Mouse (Mus musculus) intestine, embryonic 16.5 days (tissue): ENCODE measurements around the gene Fchsd2. TPM values are rescaled to one million over a fixed set of nuclear protein-coding genes. Genes with fewer than 3 reads are reported as not detected.

Source experiments
- ATAC-seq: fragments of 200-750 bp; cut with Nextera tagmentation; 2 replicates; pipeline ENCODE4 v1.8.0; 2017; ENCODE audit warnings: moderate TSS enrichment, moderate library complexity
- H3K27ac ChIP-seq: fragments of 300-500 bp; sonication (generic); 2 replicates; pipeline ENCODE4 v1.5.1; 2014; ENCODE audit warnings: mild to moderate bottlenecking, low read length
- H3K27me3 ChIP-seq: fragments of 300-500 bp; sonication (generic); replicated peaks from 2 replicates; pipeline ENCODE4 v1.6.1; 2014; ENCODE audit warnings: low read length, control low read depth, mixed read lengths; ENCODE audit not compliant: control insufficient read depth, insufficient read depth
- H3K36me3 ChIP-seq: fragments of 300-500 bp; sonication (generic); 2 replicates; pipeline ENCODE4 v1.6.1; 2014; ENCODE audit warnings: low read length, control low read depth; ENCODE audit not compliant: control insufficient read depth, insufficient read depth
- H3K4me1 ChIP-seq: fragments of 300-500 bp; sonication (generic); 2 replicates; pipeline ENCODE4 v1.6.1; 2014; ENCODE audit warnings: low read length, control low read depth, mixed read lengths; ENCODE audit not compliant: control insufficient read depth, insufficient read depth
- H3K4me2 ChIP-seq: fragments of 300-500 bp; sonication (generic); 2 replicates; pipeline ENCODE4 v1.6.1; 2014; ENCODE audit warnings: low read depth, low read length, control low read depth
- H3K4me3 ChIP-seq: fragments of 300-500 bp; sonication (generic); 2 replicates; pipeline ENCODE4 v1.5.1; 2014; ENCODE audit warnings: mild to moderate bottlenecking, low read length
- H3K9ac ChIP-seq: fragments of 300-500 bp; sonication (generic); 2 replicates; pipeline ENCODE4 v1.6.1; 2014; ENCODE audit warnings: low read depth, low read length
- H3K9me3 ChIP-seq: fragments of 300-500 bp; sonication (generic); 2 replicates; pipeline ENCODE4 v1.6.1; 2016; ENCODE audit warnings: low read length, control low read depth; ENCODE audit not compliant: control insufficient read depth
- WGBS: fragments of 180-500 bp; shearing (Covaris S2); extraction: QIAGEN DNeasy Blood & Tissue Kit; methylation state at CpG from one replicate; pipeline ENCODE4 v1.1.7; 2014; 5-methylcytosine and 5-hydroxymethylcytosine counted together
- polyA plus RNA-seq: library from polyadenylated mRNA; unstranded; fragments of >200 nt; fragmentation: Nextera tagmentation; extraction: Ambion mirVana; gene quantifications from 2 replicates; pipeline ENCODE4 v1.2.1, GENCODE M21; 2015

Gene Fchsd2
- polyA plus RNA-seq, 1 experiment from 2014 or later: 19.7 TPM

DNA sequence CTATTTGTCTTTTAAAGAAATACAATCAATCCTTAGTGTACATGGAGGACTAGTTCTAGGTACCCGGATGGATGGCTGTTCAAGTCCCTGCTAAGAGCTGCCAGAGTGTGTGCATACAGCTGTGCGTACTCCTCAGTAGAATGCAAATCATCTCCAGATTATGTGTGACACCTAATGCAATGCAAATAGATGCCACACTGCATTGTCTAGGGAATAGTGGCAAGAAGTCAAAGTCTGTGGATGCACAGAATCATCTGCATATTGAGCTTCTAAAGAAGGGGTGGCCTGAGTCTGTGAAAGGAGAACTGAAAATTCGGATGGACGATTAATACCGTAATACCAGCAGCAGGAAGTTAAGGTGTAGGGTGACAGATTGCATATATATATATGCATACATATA lies 33.5 kb upstream of the Fchsd2 start:
- H3K4me1 ChIP-seq: no peaks in the 10 kb centered on the region; the same call in 1 of the 2 replicates
- H3K4me2 ChIP-seq: no peak overlapping the region
- H3K27ac ChIP-seq: no peak overlapping the region
- WGBS: 84% methylated on average over 5 of the region's 5 CpGs
- ATAC-seq: no peak
- H3K9ac ChIP-seq: no peak overlapping the region
- H3K36me3 ChIP-seq: no peaks in the 10 kb centered on the region
- H3K27me3 ChIP-seq: no peaks in the 10 kb centered on the region
- H3K4me3 ChIP-seq: no peak overlapping the region
- no peaks in the 10 kb centered on the region for H3K9me3 ChIP-seq

DNA sequence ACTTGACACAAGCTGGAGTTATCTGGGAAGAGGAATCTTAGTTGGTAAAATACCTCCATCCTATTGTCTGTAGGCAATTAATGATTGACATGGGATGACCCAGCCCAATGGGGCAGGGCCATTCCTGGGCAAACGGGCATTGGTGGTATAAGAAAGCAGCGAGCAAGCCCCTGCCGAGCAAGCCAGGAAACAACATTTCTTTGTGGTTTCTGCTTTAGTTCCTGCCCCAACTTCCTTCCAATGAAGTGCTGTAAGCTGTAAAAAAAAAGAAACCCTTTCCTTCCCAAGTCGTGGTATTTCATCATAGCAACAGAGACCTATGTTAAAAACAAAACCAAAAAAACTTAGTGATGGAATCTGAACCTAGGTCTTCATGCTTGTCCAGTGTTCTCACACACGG lies 32.2 kb upstream of the Fchsd2 start:
- no peak for ATAC-seq
- Histone ChIP-seq H3K4me3 (no peak overlapping the region), H3K9ac (no peak overlapping the region), H3K27ac (no peak overlapping the region), H3K27me3 (no peaks in the 10 kb centered on the region), H3K36me3 (no peaks in the 10 kb centered on the region), H3K4me2 (no peak overlapping the region), H3K4me1 (peaks cover 4% of the 10 kb centered on the region), H3K9me3 (no peaks in the 10 kb centered on the region)
- 68% methylated on average over 5 of the region's 5 CpGs for WGBS

DNA sequence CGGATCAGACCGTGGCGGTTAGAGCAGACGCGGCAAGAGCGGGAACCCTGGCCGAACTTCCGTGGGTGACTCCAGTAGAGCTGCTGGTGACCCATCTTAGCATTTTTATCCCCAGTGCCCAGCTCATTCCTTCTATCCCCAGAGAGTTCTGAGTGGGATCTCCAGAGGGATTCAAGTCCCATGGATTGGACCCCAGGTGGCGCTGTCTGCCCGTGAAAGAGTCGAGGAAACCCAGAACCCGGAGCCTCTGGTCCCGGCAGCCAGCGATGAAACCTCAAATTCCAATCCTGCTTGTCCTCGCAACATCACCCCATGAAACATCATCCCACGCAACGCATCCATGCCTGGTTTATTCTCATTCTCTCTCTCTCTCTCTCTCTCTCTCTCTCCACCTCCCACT lies 31.3 kb upstream of the Fchsd2 start:
- no peak for ATAC-seq
- 11% methylated on average over 17 of the region's 17 CpGs for WGBS

DNA sequence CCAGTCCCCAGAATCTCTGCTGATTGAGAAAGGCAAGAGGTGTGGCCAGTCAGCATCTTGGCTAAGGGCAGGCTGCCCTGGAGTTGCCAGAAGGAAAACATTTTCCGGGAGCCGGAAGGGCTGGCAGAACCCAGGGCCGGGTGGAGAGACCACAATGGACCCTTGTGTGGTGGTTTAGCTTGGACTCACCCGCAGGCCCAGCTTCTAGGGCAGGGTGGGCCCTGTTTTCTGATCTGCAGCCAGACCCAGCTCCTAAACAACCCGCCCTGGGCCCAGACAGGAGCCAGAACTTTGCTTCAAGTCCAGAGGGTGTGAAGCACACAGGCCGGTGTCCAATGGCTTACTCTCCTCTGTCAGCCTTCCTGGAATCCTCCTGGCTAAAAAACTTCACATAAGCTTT lies 30.4 kb upstream of the Fchsd2 start:
- 81% methylated on average over 6 of the region's 6 CpGs for WGBS

More for the DNA sequence above, 31.3 kb upstream of the Fchsd2 start:
- H3K4me2 ChIP-seq: peak overlapping the region; percentile 37; the same call in 1 of the 2 replicates
- H3K9me3 ChIP-seq: no peaks in the 10 kb centered on the region
- H3K27ac ChIP-seq: no peak overlapping the region
- no peaks in the 10 kb centered on the region for H3K27me3 ChIP-seq
- H3K9ac ChIP-seq: no peak overlapping the region
- no peaks in the 10 kb centered on the region for H3K36me3 ChIP-seq
- peaks cover 9% of the 10 kb centered on the region for H3K4me1 ChIP-seq
- H3K4me3 ChIP-seq: peak overlapping the region; percentile 15; the same call in 1 of the 2 replicates

DNA sequence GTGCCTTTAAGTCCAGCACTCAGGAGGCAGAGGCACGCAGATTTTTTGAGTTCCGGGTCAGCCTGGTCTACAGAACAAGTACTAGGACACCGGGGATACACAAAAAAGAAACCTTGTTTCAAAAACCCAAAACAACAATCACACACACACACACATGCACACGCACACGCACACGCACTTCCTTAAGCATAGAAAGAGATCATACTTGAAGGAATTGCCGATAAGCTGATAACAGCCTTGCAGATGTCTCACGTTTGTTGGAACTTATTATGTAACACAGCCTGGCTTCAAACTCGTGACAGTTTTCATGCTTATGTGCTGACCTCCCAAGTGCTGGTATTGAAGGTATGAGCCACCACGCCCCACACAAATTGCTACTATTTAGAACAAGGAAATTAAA lies 29.1 kb upstream of the Fchsd2 start:
- no peak overlapping the region for H3K4me3 ChIP-seq
- no peaks in the 10 kb centered on the region for H3K9me3 ChIP-seq
- 78% methylated on average over 10 of the region's 10 CpGs for WGBS
- no peak overlapping the region for H3K9ac ChIP-seq
- no peak overlapping the region for H3K4me2 ChIP-seq
- H3K27me3 ChIP-seq: no peaks in the 10 kb centered on the region
- peak overlapping the region; percentile 93 for H3K27ac ChIP-seq
- H3K36me3 ChIP-seq: no peaks in the 10 kb centered on the region
- ATAC-seq: peak; percentile 17; the same call in 1 of the 2 replicates
- H3K4me1 ChIP-seq: peaks cover 20% of the 10 kb centered on the region

More for the DNA sequence above, 30.4 kb upstream of the Fchsd2 start:
- Histone ChIP-seq H3K4me2 (no peak overlapping the region), H3K27me3 (no peaks in the 10 kb centered on the region), H3K4me3 (no peak overlapping the region), H3K9ac (no peak overlapping the region), H3K4me1 (peaks cover 16% of the 10 kb centered on the region), H3K9me3 (no peaks in the 10 kb centered on the region), H3K36me3 (no peaks in the 10 kb centered on the region), H3K27ac (no peak overlapping the region)
- ATAC-seq: no peak

GRCm38 (mm10) chr7:101064697-101065688 lies 27.7 kb upstream of the Fchsd2 start:
- Histone ChIP-seq H3K4me1 (peaks cover 21% of the 10 kb centered on the region), H3K27me3 (no peaks in the 10 kb centered on the region), H3K9ac (0 out of 2 replicates have a peak overlapping the region, but pooled peaks have one; percentile 6), H3K4me3 (no peak overlapping the region), H3K27ac (peak overlapping the region; percentile 93), H3K36me3 (no peaks in the 10 kb centered on the region), H3K4me2 (peak overlapping the region; percentile 14; the same call in 1 of the 2 replicates), H3K9me3 (no peaks in the 10 kb centered on the region)
- ATAC-seq: peak; percentile 75
- WGBS: 56% methylated on average over 7 of the region's 7 CpGs

GRCm38 (mm10) chr7:101066009-101066408 lies 26.7 kb upstream of the Fchsd2 start:
- Histone ChIP-seq H3K4me1 (peaks cover 30% of the 10 kb centered on the region), H3K27ac (peak overlapping the region; percentile 90), H3K36me3 (no peaks in the 10 kb centered on the region), H3K4me3 (no peak overlapping the region), H3K9ac (no peak overlapping the region), H3K9me3 (no peaks in the 10 kb centered on the region), H3K4me2 (peak overlapping the region; percentile 17; the same call in 1 of the 2 replicates), H3K27me3 (no peaks in the 10 kb centered on the region)
- peak; percentile 62 for ATAC-seq
- WGBS: 71% methylated on average over 5 of the region's 5 CpGs

DNA sequence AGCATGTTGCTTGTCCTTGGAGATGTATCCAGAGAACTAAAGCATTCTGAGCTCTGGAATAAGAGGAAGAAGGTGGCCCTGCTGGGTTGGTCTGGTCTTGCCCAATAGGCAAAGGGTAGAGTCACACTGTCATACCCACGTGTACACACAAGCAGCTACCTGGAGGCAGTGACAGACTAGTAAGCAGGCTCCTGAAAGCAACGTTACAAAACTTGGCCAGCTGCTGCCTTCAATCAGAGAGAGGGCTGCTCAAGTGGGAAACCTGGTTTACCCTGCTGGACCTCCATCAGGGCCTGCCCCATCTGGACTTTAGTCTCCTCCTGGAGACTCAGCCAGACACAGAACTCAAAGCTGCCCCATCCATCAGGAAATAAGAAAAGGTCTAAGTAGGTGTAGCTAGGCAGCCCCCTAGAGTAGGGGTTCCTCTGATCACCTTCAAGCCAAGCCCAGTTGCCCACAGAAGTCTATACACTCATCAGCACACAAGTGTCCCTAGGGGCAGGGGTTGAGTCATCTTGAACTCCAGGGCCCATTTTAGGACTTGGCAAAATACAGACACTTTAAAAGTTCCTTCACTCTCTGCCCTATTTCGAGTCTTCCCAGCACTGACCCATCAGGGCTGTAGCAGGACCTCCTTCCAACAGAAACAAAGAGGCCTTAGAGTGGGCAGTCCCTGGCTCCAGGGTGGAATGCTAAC lies 25.9 kb upstream of the Fchsd2 start:
- ATAC-seq: peak; percentile 53
- H3K27ac ChIP-seq: peak overlapping the region; percentile 90
- 48% methylated on average over 3 of the region's 3 CpGs for WGBS

GRCm38 (mm10) chr7:101067521-101067920 lies 25.1 kb upstream of the Fchsd2 start:
- Histone ChIP-seq H3K4me1 (peaks cover 38% of the 10 kb centered on the region), H3K9ac (no peak overlapping the region), H3K36me3 (no peaks in the 10 kb centered on the region), H3K9me3 (no peaks in the 10 kb centered on the region), H3K4me3 (no peak overlapping the region), H3K4me2 (no peak overlapping the region), H3K27ac (peak overlapping the region; percentile 90; the same call in 1 of the 2 replicates), H3K27me3 (no peaks in the 10 kb centered on the region)
- 79% methylated on average over 2 of the region's 2 CpGs for WGBS
- ATAC-seq: no peak

More for the DNA sequence above, 25.9 kb upstream of the Fchsd2 start:
- Histone ChIP-seq H3K27me3 (no peaks in the 10 kb centered on the region), H3K4me1 (peaks cover 33% of the 10 kb centered on the region), H3K36me3 (no peaks in the 10 kb centered on the region), H3K4me2 (no peak overlapping the region; the same call in 1 of the 2 replicates), H3K9ac (0 out of 2 replicates have a peak overlapping the region, but pooled peaks have one; percentile 21), H3K4me3 (no peak overlapping the region), H3K9me3 (no peaks in the 10 kb centered on the region)
